Mouse (Mus musculus) intestine, embryonic 16.5 days (tissue): ENCODE measurements around the gene Olfr1393. TPM values are rescaled to one million over a fixed set of nuclear protein-coding genes. Genes with fewer than 3 reads are reported as not detected.
"Not testable (repeated sequence)": the region's sequence is repeated elsewhere in the genome, so short reads cannot be mapped to it uniquely, and the experiment has no call there.

Experiments used
- ATAC-seq: fragments of 200-750 bp; cut with Nextera tagmentation; 2 replicates; pipeline ENCODE4 v1.8.0; 2017; ENCODE audit warnings: moderate TSS enrichment, moderate library complexity
- H3K27ac ChIP-seq: fragments of 300-500 bp; sonication (generic); 2 replicates; pipeline ENCODE4 v1.5.1; 2014; ENCODE audit warnings: mild to moderate bottlenecking, low read length
- H3K27me3 ChIP-seq: fragments of 300-500 bp; sonication (generic); replicated peaks from 2 replicates; pipeline ENCODE4 v1.6.1; 2014; ENCODE audit warnings: low read length, control low read depth, mixed read lengths; ENCODE audit not compliant: control insufficient read depth, insufficient read depth
- H3K36me3 ChIP-seq: fragments of 300-500 bp; sonication (generic); 2 replicates; pipeline ENCODE4 v1.6.1; 2014; ENCODE audit warnings: low read length, control low read depth; ENCODE audit not compliant: control insufficient read depth, insufficient read depth
- H3K4me1 ChIP-seq: fragments of 300-500 bp; sonication (generic); 2 replicates; pipeline ENCODE4 v1.6.1; 2014; ENCODE audit warnings: low read length, control low read depth, mixed read lengths; ENCODE audit not compliant: control insufficient read depth, insufficient read depth
- H3K4me2 ChIP-seq: fragments of 300-500 bp; sonication (generic); 2 replicates; pipeline ENCODE4 v1.6.1; 2014; ENCODE audit warnings: low read depth, low read length, control low read depth
- H3K4me3 ChIP-seq: fragments of 300-500 bp; sonication (generic); 2 replicates; pipeline ENCODE4 v1.5.1; 2014; ENCODE audit warnings: mild to moderate bottlenecking, low read length
- H3K9ac ChIP-seq: fragments of 300-500 bp; sonication (generic); 2 replicates; pipeline ENCODE4 v1.6.1; 2014; ENCODE audit warnings: low read depth, low read length
- H3K9me3 ChIP-seq: fragments of 300-500 bp; sonication (generic); 2 replicates; pipeline ENCODE4 v1.6.1; 2016; ENCODE audit warnings: low read length, control low read depth; ENCODE audit not compliant: control insufficient read depth
- WGBS: fragments of 180-500 bp; shearing (Covaris S2); extraction: QIAGEN DNeasy Blood & Tissue Kit; methylation state at CpG from one replicate; pipeline ENCODE4 v1.1.7; 2014; 5-methylcytosine and 5-hydroxymethylcytosine counted together
- polyA plus RNA-seq: library from polyadenylated mRNA; unstranded; fragments of >200 nt; fragmentation: Nextera tagmentation; extraction: Ambion mirVana; gene quantifications from 2 replicates; pipeline ENCODE4 v1.2.1, GENCODE M21; 2015

Olfr1393 gene
- polyA plus RNA-seq, 1 experiment from 2014 or later, result 0.13 TPM

DNA sequence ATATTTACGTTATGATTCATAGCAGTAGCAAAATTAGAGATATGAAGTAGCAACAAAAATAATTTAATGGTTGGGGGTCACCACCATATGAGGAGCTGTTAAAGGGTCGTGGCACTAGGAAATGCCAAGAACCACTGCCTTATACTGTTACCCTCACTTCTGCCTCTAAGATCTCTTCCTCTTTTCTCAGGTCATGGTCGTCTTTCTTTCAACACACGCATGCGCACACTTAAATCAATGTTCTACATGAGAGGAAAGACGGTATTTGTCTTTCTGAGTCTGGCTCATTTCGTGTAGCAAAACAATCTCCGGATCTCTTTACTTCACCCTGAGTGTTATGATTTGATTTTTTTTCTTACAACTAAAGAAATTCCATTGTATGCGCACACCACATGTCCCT is 8.3 kb upstream of the Olfr1393 start:
- 91% methylated on average over 9 of the region's 9 CpGs for WGBS
- ATAC-seq, result no peak
- no peak overlapping the region for H3K27ac ChIP-seq

GRCm38 (mm10) chr11:49270368-49270767 is 7.7 kb upstream of the Olfr1393 start:
- ATAC-seq, result no peak
- Histone ChIP-seq H3K27ac (no peak overlapping the region), H3K27me3 (no peaks in the 10 kb centered on the region), H3K36me3 (no peaks in the 10 kb centered on the region), H3K4me3 (no peak overlapping the region), H3K4me2 (no peak overlapping the region), H3K9me3 (no peaks in the 10 kb centered on the region), H3K4me1 (peaks cover 10% of the 10 kb centered on the region; the same call in 1 of the 2 replicates), H3K9ac (no peak overlapping the region)
- 87% methylated on average over 4 of the region's 4 CpGs for WGBS

More for the DNA sequence above, 8.3 kb upstream of the Olfr1393 start:
- Histone ChIP-seq H3K4me3 (no peak overlapping the region), H3K36me3 (no peaks in the 10 kb centered on the region), H3K4me2 (no peak overlapping the region), H3K4me1 (peaks cover 10% of the 10 kb centered on the region; the same call in 1 of the 2 replicates), H3K9ac (no peak overlapping the region), H3K9me3 (no peaks in the 10 kb centered on the region), H3K27me3 (no peaks in the 10 kb centered on the region)

- no peak for ATAC-seq
- peaks cover 5% of the 10 kb centered on the region; the same call in 1 of the 2 replicates for H3K4me1 ChIP-seq
- H3K27me3 ChIP-seq, result no peaks in the 10 kb centered on the region
- H3K9ac ChIP-seq, result no peak overlapping the region
- H3K27ac ChIP-seq, result no peak overlapping the region
- H3K36me3 ChIP-seq, result no peaks in the 10 kb centered on the region
- WGBS, result 31% methylated on average over 7 of the region's 7 CpGs
- H3K4me2 ChIP-seq, result no peak overlapping the region
- no peak overlapping the region for H3K4me3 ChIP-seq
- H3K9me3 ChIP-seq, result no peaks in the 10 kb centered on the region
These were observed 6.8 kb upstream of the Olfr1393 start for GRCm38 (mm10) chr11:49271334-49271733.

DNA sequence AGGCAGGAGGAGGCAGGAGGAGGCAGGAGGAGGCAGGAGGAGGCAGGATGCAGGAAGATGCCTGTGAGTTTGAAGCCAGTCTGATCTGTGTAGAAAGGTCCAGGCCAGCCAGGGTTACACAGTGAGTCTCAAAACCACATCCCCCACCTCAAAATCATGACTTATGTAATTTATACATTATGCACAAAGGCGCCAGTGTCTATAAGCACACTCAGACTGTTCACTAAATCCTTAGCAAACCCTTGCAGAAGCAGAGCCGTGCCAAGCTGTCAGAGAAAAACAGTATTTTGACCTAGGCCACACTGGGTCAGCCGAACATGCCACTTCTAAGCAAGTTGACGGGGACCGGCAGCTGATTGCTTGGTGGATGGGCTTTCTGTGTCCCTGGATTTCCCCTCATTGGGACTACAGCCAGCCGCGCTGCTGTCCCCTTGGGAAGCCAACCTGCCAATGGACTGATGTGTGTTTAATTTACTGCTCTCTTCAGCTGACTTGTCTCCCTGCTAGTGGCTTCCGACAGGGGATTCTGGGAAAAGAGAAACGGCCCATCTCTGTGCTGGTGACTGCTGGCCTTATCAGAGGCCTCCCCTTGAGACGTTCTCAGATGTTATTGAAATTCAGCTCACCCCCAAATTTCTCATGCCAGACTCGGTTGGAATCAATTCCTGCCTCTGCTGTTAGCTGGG is 4.1 kb upstream of the Olfr1393 start:
- no peaks in the 10 kb centered on the region for H3K27me3 ChIP-seq
- no peak overlapping the region for H3K4me3 ChIP-seq
- no peak overlapping the region for H3K9ac ChIP-seq
- no peaks in the 10 kb centered on the region for H3K4me1 ChIP-seq
- no peaks in the 10 kb centered on the region for H3K36me3 ChIP-seq
- H3K9me3 ChIP-seq, result no peaks in the 10 kb centered on the region
- ATAC-seq, result no peak
- no peak overlapping the region for H3K4me2 ChIP-seq
- no peak overlapping the region for H3K27ac ChIP-seq
- WGBS, result 63% methylated on average over 11 of the region's 11 CpGs

GRCm38 (mm10) chr11:49284982-49285381 is 6.9 kb downstream of the Olfr1393 start, which contains the start of gene Olfr1392:
Gene Olfr1392 (plus strand): TSS chr11:49285282.
- not testable (repeated sequence) for H3K27ac ChIP-seq, H3K9ac ChIP-seq, H3K4me1 ChIP-seq, H3K4me2 ChIP-seq, H3K4me3 ChIP-seq, H3K27me3 ChIP-seq, H3K9me3 ChIP-seq, ATAC-seq, H3K36me3 ChIP-seq
- 57% methylated on average over 1 of the region's 1 CpGs for WGBS

DNA sequence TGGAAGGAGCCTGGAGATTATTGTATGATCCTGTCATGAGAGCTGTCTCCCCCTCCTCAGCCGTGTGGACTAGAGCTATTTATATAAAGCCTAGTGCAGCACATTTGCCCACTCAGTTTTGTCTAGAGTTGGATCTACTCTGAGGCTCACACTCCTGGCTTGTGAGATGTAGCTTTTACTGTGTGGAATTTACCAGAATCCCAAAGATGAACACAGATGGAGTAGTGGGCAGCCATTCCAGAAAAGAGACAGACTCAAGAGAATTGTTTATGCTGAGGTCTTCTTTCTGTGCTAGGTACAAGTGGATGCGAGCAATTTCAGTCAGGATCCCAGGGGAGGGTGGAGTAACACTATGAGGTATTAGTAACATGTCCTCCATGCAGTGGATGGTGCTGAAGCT is 9.1 kb downstream of the Olfr1393 start:
- no peak overlapping the region for H3K4me2 ChIP-seq
- no peak overlapping the region for H3K27ac ChIP-seq
- no peaks in the 10 kb centered on the region for H3K4me1 ChIP-seq
- H3K9me3 ChIP-seq, result no peaks in the 10 kb centered on the region
- H3K27me3 ChIP-seq, result no peaks in the 10 kb centered on the region
- H3K36me3 ChIP-seq, result no peaks in the 10 kb centered on the region
- 66% methylated on average over 2 of the region's 2 CpGs for WGBS
- H3K9ac ChIP-seq, result no peak overlapping the region
- H3K4me3 ChIP-seq, result no peak overlapping the region
- no peak for ATAC-seq

GRCm38 (mm10) chr11:49292777-49293176 is 14.7 kb downstream of the Olfr1393 start:
- Histone ChIP-seq H3K4me3 (no peak overlapping the region), H3K27ac (no peak overlapping the region), H3K4me1 (no peaks in the 10 kb centered on the region), H3K4me2 (no peak overlapping the region), H3K27me3 (no peaks in the 10 kb centered on the region), H3K9me3 (no peaks in the 10 kb centered on the region), H3K9ac (no peak overlapping the region), H3K36me3 (no peaks in the 10 kb centered on the region)
- no peak for ATAC-seq
- 67% methylated on average over 3 of the region's 3 CpGs for WGBS

DNA sequence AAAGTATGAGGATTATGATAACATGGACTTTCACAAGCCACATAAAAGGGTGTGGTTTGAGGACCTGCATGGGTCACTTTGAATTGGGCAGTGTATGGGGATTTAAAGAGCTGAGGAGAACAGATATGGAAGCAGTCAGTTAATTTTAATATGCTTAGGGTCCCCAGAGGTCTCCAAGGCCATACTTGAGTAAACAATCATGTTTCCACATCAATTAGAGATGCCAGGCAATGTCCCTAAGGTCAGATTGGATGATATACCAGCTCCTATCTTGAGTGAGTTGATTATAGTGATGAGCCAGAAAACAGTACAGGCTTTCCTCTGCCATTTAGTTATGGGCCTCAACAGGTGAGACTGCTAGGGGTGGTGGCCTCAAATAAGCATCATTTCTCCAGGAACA is 26.3 kb downstream of the Olfr1393 start, which contains the start of gene Olfr10:
TSS of gene Olfr10 (plus strand) at position 301 of the 400 bp plus-strand sequence.
- H3K9ac ChIP-seq, result no peak within 1 kb of the TSS
- no peaks in the 10 kb centered on the region for H3K36me3 ChIP-seq
- no peak within 1 kb of the TSS for H3K4me2 ChIP-seq
- no peak for ATAC-seq
- no peaks in the 10 kb centered on the region for H3K9me3 ChIP-seq
- no peak within 1 kb of the TSS for H3K4me3 ChIP-seq
- no peaks in the 10 kb centered on the region for H3K4me1 ChIP-seq
- H3K27me3 ChIP-seq, result no peaks in the 10 kb centered on the region
- no peak within 1 kb of the TSS for H3K27ac ChIP-seq

- not testable (repeated sequence) for H3K27ac ChIP-seq, H3K9ac ChIP-seq, H3K27me3 ChIP-seq, H3K4me2 ChIP-seq, H3K36me3 ChIP-seq, H3K9me3 ChIP-seq, ATAC-seq, H3K4me1 ChIP-seq, H3K4me3 ChIP-seq
- 71% methylated on average over 5 of the region's 5 CpGs for WGBS
These were observed 30.4 kb downstream of the Olfr1393 start for GRCm38 (mm10) chr11:49308547-49308946.

- 69% methylated on average over 2 of the region's 2 CpGs for WGBS
- H3K4me1 ChIP-seq, result no peaks in the 10 kb centered on the region
These were observed 44.3 kb downstream of the Olfr1393 start, which contains the start of gene Olfr1391 for GRCm38 (mm10) chr11:49322442-49322841. Gene Olfr1391 (plus strand): TSS chr11:49322742.

More at GRCm38 (mm10) chr11:49322442-49322841, 44.3 kb downstream of the Olfr1393 start, which contains the start of gene Olfr1391:
- no peaks in the 10 kb centered on the region for H3K27me3 ChIP-seq
- H3K9me3 ChIP-seq, result no peaks in the 10 kb centered on the region
- no peak for ATAC-seq
- H3K4me3 ChIP-seq, result no peak within 1 kb of the TSS
- no peak within 1 kb of the TSS for H3K9ac ChIP-seq
- H3K27ac ChIP-seq, result no peak within 1 kb of the TSS
- no peak within 1 kb of the TSS for H3K4me2 ChIP-seq
- no peaks in the 10 kb centered on the region for H3K36me3 ChIP-seq
